Mouse (Mus musculus): Measurements from ENCODE around the gene Btbd35f20. TPM values are rescaled to one million over a fixed set of nuclear protein-coding genes. Genes with fewer than 3 reads are reported as not detected.
"Not testable (repeated sequence)": the region's sequence is repeated elsewhere in the genome, so short reads cannot be mapped to it uniquely, and the experiment has no call there.

The Btbd35f20 gene
- not detected in 2 replicates for polyA plus RNA-seq (2016; fragmentation: Nextera tagmentation; extraction: Ambion mirVana)

DNA sequence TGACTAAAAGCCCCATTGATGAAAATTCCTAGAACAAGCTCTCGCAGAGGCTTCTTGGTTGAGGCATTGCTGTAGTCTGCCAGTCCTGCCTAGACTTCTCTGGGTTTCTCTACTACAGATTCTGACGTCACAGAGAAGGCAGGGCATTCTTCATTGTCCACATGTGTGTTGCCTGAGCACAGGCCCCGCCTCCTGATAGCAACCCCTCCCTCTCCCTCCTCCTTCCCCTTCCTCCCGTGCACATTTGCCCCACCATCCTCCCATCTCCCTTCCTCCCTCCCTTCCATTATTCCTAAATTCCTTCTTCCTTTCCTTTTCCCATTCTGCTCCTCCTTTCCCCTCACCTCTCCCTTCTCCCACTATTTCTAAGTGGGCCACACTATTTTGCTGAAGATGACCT is at the start of gene Btbd35f20:
Gene Btbd35f20 (minus strand): TSS at position 101 of the 400 bp plus-strand sequence.
- not testable (repeated sequence) for H3K27ac ChIP-seq; H3K36me3 ChIP-seq; H3K27me3 ChIP-seq; ATAC-seq (ENCODE audit: insufficient number of reproducible peaks, insufficient read depth, low FRiP score, low TSS enrichment); H3K9ac ChIP-seq; H3K4me2 ChIP-seq (replicated peaks); H3K4me3 ChIP-seq; H3K4me1 ChIP-seq; H3K9me3 ChIP-seq
- no CpG with 5 or more reads among the region's 4 CpGs for WGBS

Other genes with a start within 250 kb of the Btbd35f20 start
- not detected in 2 replicates for gene Btbd35f28, start 94.7 kb downstream of the Btbd35f20 start, polyA plus RNA-seq (2016; fragmentation: Nextera tagmentation; extraction: Ambion mirVana)
- gene Btbd35f17, start 79.4 kb upstream of the Btbd35f20 start, polyA plus RNA-seq (2016; fragmentation: Nextera tagmentation; extraction: Ambion mirVana) = not detected in 2 replicates

Data from embryonic facial prominence, embryonic 12.5 days (tissue).